Mouse (Mus musculus): ENCODE data around the gene Nrm.

Gene Nrm

GRCm38 (mm10) chr17:35868165-35868820 lies 7.2 kb downstream of the Nrm start:
- no peak for DNase-seq

- DNase-seq = no peak
Observed at GRCm38 (mm10) chr17:35868961-35869345, 7.8 kb downstream of the Nrm start.

- DNase-seq = no peak
Observed at GRCm38 (mm10) chr17:35869346-35870067, 8.4 kb downstream of the Nrm start.

- DNase-seq = peak; percentile 46
Observed at GRCm38 (mm10) chr17:35870151-35870883, 9.2 kb downstream of the Nrm start.

DNA sequence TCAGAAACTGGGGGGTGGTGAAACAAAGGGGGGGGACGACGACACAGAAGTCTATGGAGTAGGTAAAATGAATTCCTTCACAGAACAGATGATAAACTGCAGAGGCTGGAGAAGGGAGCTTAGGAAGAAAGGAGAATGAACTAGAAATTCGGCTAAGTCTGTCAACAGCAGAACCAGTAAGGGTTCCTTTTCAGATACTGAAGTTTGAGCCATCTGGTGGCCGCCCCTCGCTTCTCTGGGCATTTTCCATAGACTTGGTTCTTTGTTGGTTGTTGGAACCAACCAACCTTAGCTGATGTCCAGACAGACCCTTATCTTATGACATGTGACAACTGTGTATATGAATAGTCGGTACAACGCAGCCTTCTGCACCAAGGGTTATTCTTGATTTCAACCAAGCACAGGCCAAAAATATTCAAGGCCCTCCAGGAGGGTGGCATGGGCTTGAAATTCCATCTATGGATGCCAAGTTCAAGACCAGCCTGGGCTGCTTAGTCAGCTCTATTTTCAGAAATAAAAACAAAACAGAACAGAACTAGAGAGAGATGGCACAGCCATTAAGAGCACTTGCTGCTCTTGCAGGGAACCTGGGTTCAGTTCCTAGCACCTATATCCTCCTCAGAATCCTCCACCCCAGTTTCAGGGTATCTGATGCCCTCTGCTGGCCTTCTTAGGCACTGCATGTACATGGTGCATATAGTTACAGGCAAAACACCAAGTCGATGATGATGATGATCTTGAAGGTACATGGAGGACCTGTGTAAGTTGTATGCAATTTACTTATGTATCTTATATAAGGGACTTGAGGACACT lies 10.0 kb downstream of the Nrm start:
- no peak for DNase-seq

- DNase-seq = peak; percentile 87
Observed at GRCm38 (mm10) chr17:35873774-35874519, 12.8 kb downstream of the Nrm start.

- peak; percentile 61 for DNase-seq
Observed at GRCm38 (mm10) chr17:35874721-35875120, 13.6 kb downstream of the Nrm start.

DNA sequence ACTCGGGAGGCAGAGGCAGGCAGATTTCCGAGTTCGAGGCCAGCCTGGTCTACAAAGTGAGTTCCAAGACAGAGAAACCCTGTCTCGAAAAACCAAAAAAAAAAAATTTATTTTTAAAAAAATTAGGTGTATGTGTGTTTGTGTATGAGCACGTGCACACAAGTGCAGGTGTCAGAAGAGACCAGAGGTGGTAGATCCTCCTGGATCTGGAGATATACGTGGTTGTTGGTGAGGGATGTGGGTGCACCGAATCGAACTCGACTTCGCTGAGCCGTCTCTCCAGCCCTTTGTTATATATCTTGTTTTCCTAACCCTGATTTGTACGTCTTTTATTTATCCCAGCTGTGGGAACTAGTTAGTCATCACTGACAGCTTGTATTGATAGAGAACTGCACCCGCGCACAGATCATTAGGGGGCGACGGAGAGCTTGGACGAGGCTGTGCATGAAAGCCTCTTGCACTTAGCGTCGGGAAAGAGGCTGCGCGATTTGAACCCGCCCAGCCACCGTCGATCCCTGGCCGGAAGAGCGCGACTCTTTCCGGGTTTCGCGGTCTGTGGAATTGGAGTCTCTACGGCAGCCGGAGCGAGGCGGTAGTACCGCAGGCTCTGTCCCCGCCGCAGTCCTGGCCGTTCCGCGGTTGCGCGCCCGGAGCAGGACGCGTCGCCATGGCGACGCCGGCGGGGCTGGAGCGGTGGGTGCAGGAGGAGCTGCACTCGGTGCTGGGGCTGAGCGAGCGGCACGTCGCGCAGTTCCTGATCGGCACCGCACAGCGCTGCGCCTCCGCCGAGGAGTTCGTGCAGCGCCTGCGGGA lies 18.3 kb downstream of the Nrm start, which contains the start of gene Dhx16:
Gene Dhx16, plus strand, starts transcription at position 575 of the 813 bp plus-strand sequence.
- peak; percentile 96 for DNase-seq

DNA sequence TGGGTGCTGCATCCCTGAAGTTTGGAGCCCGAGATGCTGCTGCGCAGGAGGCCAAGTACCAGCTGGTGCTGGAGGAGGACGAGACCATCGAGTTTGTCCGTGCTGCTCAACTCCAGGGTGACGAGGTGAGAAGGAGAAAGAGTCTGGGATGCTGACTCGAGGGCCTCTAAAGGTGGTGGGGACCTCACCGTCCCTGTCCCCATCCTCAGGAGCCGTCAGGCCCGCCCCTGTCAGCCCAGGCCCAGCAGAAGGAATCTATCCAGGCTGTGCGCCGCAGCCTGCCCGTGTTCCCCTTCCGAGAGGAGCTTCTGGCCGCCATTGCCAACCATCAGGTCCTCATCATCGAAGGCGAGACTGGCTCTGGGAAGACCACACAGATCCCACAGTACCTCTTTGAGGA lies 21.8 kb downstream of the Nrm start:
- no peak for DNase-seq

GRCm38 (mm10) chr17:35883777-35884176 lies 22.7 kb downstream of the Nrm start:
- no peak for DNase-seq

DNA sequence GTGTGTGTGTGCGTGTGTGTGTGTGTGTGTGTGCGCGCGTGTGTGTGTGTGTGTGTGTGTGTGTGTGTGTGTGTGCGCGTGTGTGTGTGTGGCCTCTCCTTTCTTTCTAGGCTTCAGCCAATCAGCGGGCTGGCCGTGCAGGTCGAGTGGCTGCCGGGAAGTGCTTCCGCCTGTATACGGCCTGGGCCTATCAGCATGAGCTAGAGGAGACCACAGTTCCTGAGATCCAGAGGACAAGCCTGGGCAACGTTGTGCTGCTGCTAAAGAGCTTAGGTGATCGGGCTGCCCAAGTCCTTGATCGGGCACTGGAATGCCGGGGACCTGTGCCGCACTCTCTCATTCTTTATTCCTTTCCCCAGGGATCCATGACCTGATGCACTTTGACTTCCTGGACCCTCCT lies 26.6 kb downstream of the Nrm start:
- DNase-seq = no peak

- peak; percentile 88 for DNase-seq
Observed at GRCm38 (mm10) chr17:35896781-35897643, 35.9 kb downstream of the Nrm start, which contains the start of gene 2310061I04Rik. Gene 2310061I04Rik, minus strand, starts transcription at chr17:35897431.

- DNase-seq = no peak
Observed at GRCm38 (mm10) chr17:35897644-35898573, 36.8 kb downstream of the Nrm start.

- no peak for DNase-seq
Observed at GRCm38 (mm10) chr17:35900636-35901035, 39.5 kb downstream of the Nrm start.

DNA sequence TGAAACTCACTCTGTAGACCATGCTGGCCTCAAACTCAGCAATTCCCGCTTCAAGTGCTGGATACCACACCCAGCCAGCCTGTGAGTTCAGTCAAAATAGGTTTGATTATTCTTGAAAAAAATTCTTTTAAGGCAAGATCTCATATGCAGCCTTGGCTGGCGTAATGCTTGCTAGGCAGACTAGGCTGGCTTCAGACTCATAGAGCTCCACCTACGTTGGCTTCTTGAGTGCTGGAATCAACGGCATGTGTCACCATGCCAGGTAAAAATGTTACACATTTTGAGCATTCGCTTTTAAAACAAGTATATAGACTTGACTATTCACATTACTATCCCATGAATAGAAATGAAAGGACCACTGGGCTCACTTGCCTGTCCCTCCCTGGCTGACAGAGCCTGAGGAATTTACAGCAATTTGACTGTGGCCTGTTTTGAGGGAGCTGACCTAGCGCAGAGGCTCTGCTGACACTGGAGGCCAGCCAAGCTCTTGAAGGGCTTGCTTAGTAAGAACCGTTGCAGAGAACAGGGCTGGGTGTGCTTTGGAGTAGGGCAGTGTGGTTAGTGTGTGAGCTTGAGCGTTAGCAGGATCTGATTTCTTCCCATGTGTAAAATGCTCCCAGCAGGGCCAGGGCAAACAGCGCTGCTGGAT lies 42.3 kb downstream of the Nrm start:
- no peak for DNase-seq

DNA sequence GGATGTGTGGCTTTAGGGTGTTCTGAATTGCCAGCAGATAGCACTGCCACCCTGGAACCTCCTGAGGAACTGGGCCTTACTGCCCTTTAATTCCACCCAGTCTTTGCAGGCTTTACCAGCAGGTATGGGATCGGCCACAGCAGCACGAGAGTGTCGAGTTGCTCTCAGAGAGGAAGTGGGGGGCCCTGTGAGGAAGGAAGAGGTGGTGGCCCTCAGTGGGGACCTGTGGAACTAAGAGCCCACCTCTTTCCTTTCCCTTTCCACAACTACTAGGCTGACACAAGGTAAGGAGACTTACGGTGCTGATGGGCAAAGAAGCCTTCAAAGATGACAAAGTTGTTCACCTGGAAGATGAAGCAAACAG lies 42.9 kb downstream of the Nrm start:
- no peak for DNase-seq

DNA sequence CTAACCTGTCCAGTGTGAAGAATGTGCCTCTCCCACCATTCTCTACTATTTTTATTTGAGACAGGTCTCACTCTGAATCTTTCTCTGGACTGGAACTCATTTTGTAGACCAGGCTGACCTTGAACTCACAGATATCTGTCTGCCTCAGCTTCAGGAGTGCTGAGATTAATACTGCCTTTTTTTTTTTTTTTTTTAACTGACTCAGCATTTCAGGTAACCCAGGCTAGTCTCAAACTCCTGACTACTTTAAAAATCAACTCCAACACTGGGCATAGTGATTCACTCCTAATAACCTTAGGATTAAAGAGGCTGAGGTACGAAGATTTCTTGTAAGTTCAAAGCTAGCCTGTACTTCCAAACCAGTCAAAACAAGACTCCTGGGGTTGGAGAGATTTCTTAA lies 44.5 kb downstream of the Nrm start:
- no peak for DNase-seq

DNA sequence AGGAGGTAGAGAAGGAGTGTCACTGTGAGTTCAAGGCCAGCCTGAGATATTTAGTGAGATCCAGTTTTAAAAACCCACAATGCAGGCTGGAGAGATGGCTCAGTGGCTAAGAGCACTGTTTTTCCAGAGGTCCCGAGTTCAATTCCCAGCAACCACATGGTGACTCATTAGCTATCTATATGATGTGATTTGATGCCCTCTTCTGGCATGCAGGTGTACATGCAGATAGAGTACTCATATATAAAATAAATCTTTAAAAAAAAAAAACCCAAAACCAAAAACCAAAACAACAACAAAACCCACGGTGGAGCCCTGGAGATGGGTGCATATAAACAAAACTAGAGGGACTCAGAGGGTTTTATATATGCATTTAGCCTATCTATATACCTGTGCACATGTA lies 46.5 kb downstream of the Nrm start:
- DNase-seq = no peak
